Mouse (Mus musculus) CH12.LX (cell line): ENCODE measurements around the gene Smpd3.

Experiments used
- BHLHE40 ChIP-seq: IDR thresholded peaks from 2 replicates; pipeline ENCODE4 v1.6.1; 2011; ENCODE audit warnings: mild to moderate bottlenecking, low read depth, low read length, improper control_type of control experiment
- CTCF ChIP-seq, 2 experiments: IDR thresholded peaks in 1 of 2; conservative IDR thresholded peaks in 1 of 2; 2 replicates each; pipeline ENCODE4 v1.5.1; 2011 to 2012; ENCODE audit warnings: low read depth in 2 of 2, low read length in 2 of 2, improper control_type of control experiment in 1 of 2, inconsistent platforms in 1 of 2, mild to moderate bottlenecking in 1 of 2, moderate library complexity in 1 of 2
- EP300 ChIP-seq: IDR thresholded peaks from 2 replicates; pipeline ENCODE4 v1.6.1; 2011; ENCODE audit warnings: low read length, improper control_type of control experiment
- HCFC1 ChIP-seq: IDR thresholded peaks from 2 replicates; pipeline ENCODE4 v1.6.1; 2012; ENCODE audit warnings: low read depth, mild to moderate bottlenecking, inconsistent platforms, low read length, improper control_type of control experiment
- JUN ChIP-seq: IDR thresholded peaks from 2 replicates; pipeline ENCODE4 v1.6.1; 2011; ENCODE audit warnings: low read depth, mild to moderate bottlenecking, low read length, improper control_type of control experiment, moderate library complexity; ENCODE audit not compliant: insufficient read depth
- KAT2A ChIP-seq: IDR thresholded peaks from 2 replicates; pipeline ENCODE4 v1.6.1; 2012; ENCODE audit warnings: low read length, improper control_type of control experiment, inconsistent platforms; ENCODE audit not compliant: insufficient replicate concordance
- MAFK ChIP-seq: IDR thresholded peaks from 2 replicates; pipeline ENCODE4 v1.6.1; 2011; ENCODE audit warnings: low read length, improper control_type of control experiment; ENCODE audit not compliant: insufficient replicate concordance
- MEF2A ChIP-seq: IDR thresholded peaks from 2 replicates; pipeline ENCODE4 v1.6.1; 2014; ENCODE audit warnings: low read depth, mild to moderate bottlenecking, inconsistent platforms, low read length, improper control_type of control experiment, borderline replicate concordance
- POLR2A ChIP-seq: IDR thresholded peaks from 2 replicates; pipeline ENCODE4 v1.6.1; 2011; ENCODE audit warnings: low read depth, mild to moderate bottlenecking, improper control_type of control experiment, low read length
- POLR2AphosphoS2 ChIP-seq: IDR thresholded peaks from 2 replicates; pipeline ENCODE4 v1.6.1; 2011; ENCODE audit warnings: low read depth, low read length, improper control_type of control experiment
- SIN3A ChIP-seq: IDR thresholded peaks from 2 replicates; pipeline ENCODE4 v1.6.1; 2012; ENCODE audit warnings: low read length, improper control_type of control experiment, inconsistent platforms
- USF1 ChIP-seq: IDR thresholded peaks from 2 replicates; pipeline ENCODE4 v1.6.1; 2014; ENCODE audit warnings: low read depth, mild to moderate bottlenecking, inconsistent platforms, low read length, improper control_type of control experiment
- ZMIZ1 ChIP-seq: IDR thresholded peaks from 2 replicates; pipeline ENCODE4 v1.6.1; 2012; ENCODE audit warnings: low read depth, mild to moderate bottlenecking, inconsistent platforms, low read length, improper control_type of control experiment

DNA sequence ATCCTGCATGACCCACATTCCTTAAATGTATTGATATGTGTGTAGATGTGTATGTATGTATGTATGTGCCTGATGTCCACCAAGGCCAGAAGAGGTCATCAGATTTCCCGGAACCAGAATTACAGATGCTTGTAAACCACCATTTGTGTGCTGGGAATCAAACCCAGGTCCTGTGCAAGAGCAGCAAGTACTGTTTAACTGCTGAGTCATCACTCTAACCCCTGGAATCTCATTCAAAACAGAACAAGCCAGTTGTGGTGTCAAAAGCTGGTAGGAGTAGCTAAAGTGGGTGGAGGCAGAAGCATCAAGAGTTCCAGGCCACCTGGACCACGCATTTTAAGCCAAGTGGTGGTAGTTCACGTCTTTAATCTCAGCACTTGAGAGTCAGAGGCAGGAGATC is 123.8 kb downstream of the Smpd3 start:
- TF ChIP-seq SIN3A (no peak), MAFK (peak; percentile 82), USF1 (no peak), EP300 (no peak), POLR2A (no peak), ZMIZ1 (no peak), BHLHE40 (no peak), HCFC1 (no peak), MEF2A (no peak), CTCF (conservative IDR thresholded peaks at IDR 0.05 in 1 of 2, IDR thresholded peaks at IDR 0.05 in 1 of 2; ENCODE audit: low read depth in 2 of 2, low read length in 2 of 2) (no peak), KAT2A (no peak), JUN (no peak), POLR2AphosphoS2 (no peak)
